Mouse (Mus musculus) midbrain, embryonic 10.5 days (tissue): Measurements from ENCODE around the gene Ccdc154. TPM values are rescaled to one million over a fixed set of nuclear protein-coding genes. Genes with fewer than 3 reads are reported as not detected.
A peak's percentile ranks its signal among the peaks of the same experiment; 100 is the strongest.

Experiments used
- DNase-seq: peaks from one replicate; pipeline ENCODE4 v3.0.0-alpha.2; 2017; ENCODE audit warnings: low spot score
- H3K27ac ChIP-seq: fragments of 300-500 bp; sonication (generic); replicated peaks from 2 replicates; pipeline ENCODE4 v1.5.1; 2016; ENCODE audit warnings: mild to moderate bottlenecking
- H3K27me3 ChIP-seq: fragments of 300-500 bp; sonication (generic); 2 replicates; pipeline ENCODE4 v1.6.1; 2016; ENCODE audit warnings: low read depth, mild to moderate bottlenecking; ENCODE audit not compliant: poor library complexity, severe bottlenecking
- H3K36me3 ChIP-seq: fragments of 300-500 bp; sonication (generic); 2 replicates; pipeline ENCODE4 v1.6.1; 2016; ENCODE audit warnings: mild to moderate bottlenecking, moderate library complexity
- H3K4me1 ChIP-seq: fragments of 300-500 bp; sonication (generic); 2 replicates; pipeline ENCODE4 v1.6.1; 2016
- H3K4me3 ChIP-seq: fragments of 300-500 bp; sonication (generic); 2 replicates; pipeline ENCODE4 v1.5.1; 2016; ENCODE audit warnings: mild to moderate bottlenecking, moderate library complexity
- H3K9me3 ChIP-seq: fragments of 300-500 bp; sonication (generic); replicated peaks from 2 replicates; pipeline ENCODE4 v1.6.1; 2016; ENCODE audit warnings: mild to moderate bottlenecking
- WGBS: fragments of 180-500 bp; shearing (Covaris S2); methylation state at CpG from one replicate; pipeline ENCODE4 v1.1.7; 2016; 5-methylcytosine and 5-hydroxymethylcytosine counted together
- polyA plus RNA-seq: library from polyadenylated mRNA; unstranded; fragments of >200 nt; fragmentation: Nextera tagmentation; extraction: Ambion mirVana; gene quantifications from 2 replicates; pipeline ENCODE4 v1.2.1, GENCODE M21; 2016

The Ccdc154 gene
- polyA plus RNA-seq, 1 experiment from 2014 or later: not detected

GRCm38 (mm10) chr17:25188150-25189031 is 26.1 kb downstream of the Ccdc154 start, which contains the start of gene Unkl:
Gene Unkl (plus strand): TSS chr17:25188397.
- whole genome bisulfite sequencing: under 1% methylated on average over 104 of the region's 104 CpGs
- peaks cover 21% of the 10 kb centered on the region; the same call in 1 of the 2 replicates for H3K36me3 ChIP-seq
- DNase-seq: peak; percentile 79
- H3K9me3 ChIP-seq: no peaks in the 10 kb centered on the region
- peaks cover 50% of the 10 kb centered on the region for H3K4me1 ChIP-seq
- no peaks in the 10 kb centered on the region for H3K27me3 ChIP-seq
- peak within 1 kb of the TSS; percentile 91 for H3K27ac ChIP-seq
- H3K4me3 ChIP-seq: peak within 1 kb of the TSS; percentile 99

GRCm38 (mm10) chr17:25189091-25189490 is 26.8 kb downstream of the Ccdc154 start:
- peak overlapping the region; percentile 91 for H3K27ac ChIP-seq
- WGBS: 5% methylated on average over 16 of the region's 16 CpGs
- peaks cover 44% of the 10 kb centered on the region for H3K4me1 ChIP-seq
- no peaks in the 10 kb centered on the region for H3K9me3 ChIP-seq
- no peaks in the 10 kb centered on the region for H3K27me3 ChIP-seq
- peaks cover 22% of the 10 kb centered on the region; the same call in 1 of the 2 replicates for H3K36me3 ChIP-seq
- peak; percentile 13 for DNase-seq
- peak overlapping the region; percentile 99 for H3K4me3 ChIP-seq

- Histone ChIP-seq H3K9me3 (no peaks in the 10 kb centered on the region), H3K4me1 (no peaks in the 10 kb centered on the region), H3K27ac (no peak overlapping the region), H3K27me3 (no peaks in the 10 kb centered on the region), H3K36me3 (peaks cover 85% of the 10 kb centered on the region), H3K4me3 (no peak overlapping the region)
- DNase-seq: no peak
- WGBS: 96% methylated on average over 4 of the region's 4 CpGs
Measured at GRCm38 (mm10) chr17:25202401-25202800, 40.1 kb downstream of the Ccdc154 start.

- Histone ChIP-seq H3K27ac (no peak overlapping the region), H3K27me3 (no peaks in the 10 kb centered on the region), H3K36me3 (peaks cover 96% of the 10 kb centered on the region), H3K9me3 (no peaks in the 10 kb centered on the region), H3K4me3 (no peak overlapping the region), H3K4me1 (no peaks in the 10 kb centered on the region)
- 94% methylated on average over 4 of the region's 4 CpGs for WGBS
- DNase-seq: no peak
Measured at GRCm38 (mm10) chr17:25210006-25210405, 47.7 kb downstream of the Ccdc154 start.

GRCm38 (mm10) chr17:25210680-25211466 is 48.6 kb downstream of the Ccdc154 start:
- H3K27ac ChIP-seq: no peak overlapping the region
- H3K36me3 ChIP-seq: peaks cover 96% of the 10 kb centered on the region
- no peaks in the 10 kb centered on the region for H3K4me1 ChIP-seq
- no peak overlapping the region for H3K4me3 ChIP-seq
- WGBS: 91% methylated on average over 15 of the region's 15 CpGs
- no peaks in the 10 kb centered on the region for H3K9me3 ChIP-seq
- DNase-seq: no peak
- H3K27me3 ChIP-seq: no peaks in the 10 kb centered on the region

GRCm38 (mm10) chr17:25211705-25212104 is 49.4 kb downstream of the Ccdc154 start:
- DNase-seq: no peak
- Histone ChIP-seq H3K9me3 (no peaks in the 10 kb centered on the region), H3K4me1 (no peaks in the 10 kb centered on the region), H3K36me3 (peaks cover 96% of the 10 kb centered on the region), H3K27ac (no peak overlapping the region), H3K4me3 (no peak overlapping the region), H3K27me3 (no peaks in the 10 kb centered on the region)
- WGBS: 90% methylated on average over 4 of the region's 4 CpGs

- no peak overlapping the region for H3K27ac ChIP-seq
- no peaks in the 10 kb centered on the region for H3K27me3 ChIP-seq
- WGBS: 93% methylated on average over 3 of the region's 3 CpGs
- no peaks in the 10 kb centered on the region for H3K4me1 ChIP-seq
- no peaks in the 10 kb centered on the region for H3K9me3 ChIP-seq
- no peak for DNase-seq
- H3K4me3 ChIP-seq: no peak overlapping the region
- H3K36me3 ChIP-seq: peaks cover 71% of the 10 kb centered on the region
Measured at GRCm38 (mm10) chr17:25215431-25215830, 53.2 kb downstream of the Ccdc154 start.

- H3K4me1 ChIP-seq: peaks cover 20% of the 10 kb centered on the region
- peaks cover 40% of the 10 kb centered on the region for H3K36me3 ChIP-seq
- WGBS: 89% methylated on average over 9 of the region's 9 CpGs
- DNase-seq: no peak
- H3K27me3 ChIP-seq: peaks cover 13% of the 10 kb centered on the region
- no peak overlapping the region for H3K27ac ChIP-seq
- H3K4me3 ChIP-seq: no peak overlapping the region
- no peaks in the 10 kb centered on the region for H3K9me3 ChIP-seq
Measured at GRCm38 (mm10) chr17:25218967-25219366, 56.7 kb downstream of the Ccdc154 start.

- 90% methylated on average over 15 of the region's 15 CpGs for WGBS
Measured at GRCm38 (mm10) chr17:25219492-25220295, 57.4 kb downstream of the Ccdc154 start.

GRCm38 (mm10) chr17:25220746-25221145 is 58.5 kb downstream of the Ccdc154 start:
- DNase-seq: no peak
- H3K27me3 ChIP-seq: peaks cover 13% of the 10 kb centered on the region
- H3K36me3 ChIP-seq: peaks cover 27% of the 10 kb centered on the region
- no peaks in the 10 kb centered on the region for H3K9me3 ChIP-seq
- 90% methylated on average over 1 of the region's 1 CpGs for WGBS
- H3K4me1 ChIP-seq: peaks cover 20% of the 10 kb centered on the region
- H3K27ac ChIP-seq: no peak overlapping the region
- H3K4me3 ChIP-seq: 0 out of 2 replicates have a peak overlapping the region, but pooled peaks have one; percentile 60

More at GRCm38 (mm10) chr17:25219492-25220295, 57.4 kb downstream of the Ccdc154 start:
- peaks cover 13% of the 10 kb centered on the region for H3K27me3 ChIP-seq
- H3K9me3 ChIP-seq: no peaks in the 10 kb centered on the region
- peaks cover 33% of the 10 kb centered on the region for H3K36me3 ChIP-seq
- no peak for DNase-seq
- H3K27ac ChIP-seq: no peak overlapping the region
- peaks cover 20% of the 10 kb centered on the region for H3K4me1 ChIP-seq
- H3K4me3 ChIP-seq: no peak overlapping the region
